Mouse (Mus musculus) left cerebral cortex, adult 2 months (tissue): ENCODE measurements at regions not wholly inside any gene's neighbourhood (a gene's known extent, or its start where the extent isn't known, plus 50 kb on each side); places are given as distances from the start of the nearest gene placed in this dataset.
A peak's percentile ranks its signal among the peaks of the same experiment; 100 is the strongest.

Experiments used
- DNase-seq, 2 experiments: peaks; one replicate each; pipeline ENCODE4 v3.0.0; 2021 to 2022; ENCODE audit warnings: low spot score in 2 of 2, mixed read lengths in 1 of 2; ENCODE audit errors: extremely low spot score in 1 of 2
- H3K27ac ChIP-seq: fragments of 200-600 bp; 2 replicates; pipeline ENCODE4 v1.8.1; 2022
- H3K4me3 ChIP-seq: fragments of 200-600 bp; 2 replicates; pipeline ENCODE4 v1.8.1; 2022
- CTCF ChIP-seq: fragments of 200-600 bp; IDR thresholded peaks from 2 replicates; pipeline ENCODE4 v1.8.1; 2022; ENCODE audit warnings: antibody characterized with exemption, mild to moderate bottlenecking, moderate library complexity
- intact Hi-C: fragments of 180-260 bp; cut with DNase I; formaldehyde crosslinking; loops from one replicate; pipeline ENCODE4 v1.15.1; 2025

DNA sequence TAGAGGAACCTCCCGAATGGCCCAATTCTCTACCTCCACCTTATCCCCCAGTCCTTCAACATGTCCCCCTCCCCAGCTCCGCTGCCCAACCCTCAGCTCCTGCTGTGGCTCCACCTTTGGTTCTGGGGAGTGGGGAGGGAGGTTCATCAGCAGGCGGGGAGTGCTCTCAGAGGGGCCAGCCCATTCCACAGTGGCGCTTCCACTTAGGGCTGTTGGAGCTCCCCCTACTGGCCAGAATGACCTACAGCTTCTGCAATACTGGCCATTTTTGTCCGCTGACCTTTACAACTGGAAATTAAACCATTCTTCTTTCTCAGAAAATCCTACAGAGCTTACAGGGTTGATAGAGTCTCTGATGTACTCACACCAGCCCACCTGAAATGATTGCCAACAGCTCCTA, 508.0 kb upstream of the Klhl4 start:
- no peak overlapping the region for H3K4me3 ChIP-seq
- intact Hi-C loops = no loop called here
- no peak for DNase-seq
- no peak overlapping the region for H3K27ac ChIP-seq
- TF ChIP-seq CTCF = no peak

DNA sequence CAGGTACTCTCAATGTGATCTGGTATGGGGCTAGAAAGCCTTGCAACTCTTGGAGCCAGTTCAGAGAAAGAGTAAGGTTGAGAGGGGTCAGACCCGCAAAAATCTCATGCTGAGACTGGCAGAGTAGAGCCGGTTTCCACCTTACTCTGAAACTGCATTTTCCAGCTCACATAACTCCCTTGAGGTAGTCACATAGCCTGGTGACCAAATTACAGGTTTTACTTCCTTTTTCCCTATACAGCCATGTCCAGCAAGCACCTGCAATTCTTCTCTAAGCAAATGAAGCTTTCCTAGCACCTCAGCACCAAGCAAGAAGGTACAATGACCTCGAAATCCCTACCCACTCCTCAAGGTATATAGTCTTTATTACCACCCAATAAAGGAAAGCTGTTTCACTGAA, 481.0 kb upstream of the Klhl4 start:
- no peak for DNase-seq
- intact Hi-C loops = no loop called here
- Histone ChIP-seq H3K27ac (no peak overlapping the region), H3K4me3 (no peak overlapping the region)
- TF ChIP-seq CTCF = no peak

DNA sequence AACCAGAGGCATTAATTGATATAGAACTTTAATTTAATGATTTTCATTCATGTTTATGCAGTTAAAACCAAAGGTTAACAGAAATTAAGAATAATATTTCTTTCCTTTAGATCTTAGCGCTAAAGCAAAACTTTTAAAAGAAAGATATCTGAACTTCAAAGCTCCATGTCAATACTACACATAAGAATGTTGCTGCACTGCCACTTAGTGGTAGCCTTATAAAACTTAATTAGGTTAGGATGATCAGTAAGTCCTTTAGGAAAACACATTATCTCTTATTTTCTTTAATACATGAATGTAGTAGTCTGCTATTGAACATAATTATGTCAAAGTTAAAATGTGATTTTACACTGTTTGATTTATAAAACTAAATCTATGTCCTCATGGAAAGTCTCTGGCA, 432.9 kb upstream of the Klhl4 start:
- no peak for DNase-seq
- TF ChIP-seq CTCF = peak; percentile 41
- Histone ChIP-seq H3K4me3 (no peak overlapping the region), H3K27ac (no peak overlapping the region)
- intact Hi-C loops = loop anchor here (5.0 kb wide), 1 partner anchor 1089 kb away; no protein-coding TSS in a partner anchor
